Mouse (Mus musculus) MEL (cell line): Measurements from ENCODE around the gene Dffa.
A peak's percentile ranks its signal among the peaks of the same experiment; 100 is the strongest.

Experiments
- CHD1 ChIP-seq: IDR thresholded peaks from 2 replicates; pipeline ENCODE4 v1.6.1; 2012; ENCODE audit warnings: low read depth, mild to moderate bottlenecking, inconsistent platforms, low read length, improper control_type of control experiment
- CTCF ChIP-seq, 3 experiments: IDR thresholded peaks in 2 of 3; conservative IDR thresholded peaks in 1 of 3; 2 replicates each; pipeline ENCODE4 v1.5.1; 2011 to 2012; ENCODE audit warnings: low read length in 3 of 3, low read depth in 2 of 3, mild to moderate bottlenecking in 2 of 3, improper control_type of control experiment in 1 of 3, inconsistent platforms in 1 of 3, mixed read lengths in 1 of 3, moderate library complexity in 1 of 3; ENCODE audit not compliant: control insufficient read depth in 1 of 3, insufficient read depth in 1 of 3, poor library complexity in 1 of 3, severe bottlenecking in 1 of 3
- EP300 ChIP-seq, 2 experiments: IDR thresholded peaks; 2 replicates each; pipeline ENCODE4 v1.6.1; 2011; ENCODE audit warnings: improper control_type of control experiment in 2 of 2, low read length in 2 of 2, low read depth in 1 of 2, mild to moderate bottlenecking in 1 of 2
- NELFE ChIP-seq: IDR thresholded peaks from 2 replicates; pipeline ENCODE4 v1.6.1; 2011; ENCODE audit warnings: low read depth, low read length, improper control_type of control experiment
- NRF1 ChIP-seq: IDR thresholded peaks from 2 replicates; pipeline ENCODE4 v1.6.1; 2014; ENCODE audit warnings: low read depth, mild to moderate bottlenecking, inconsistent platforms, low read length, improper control_type of control experiment, moderate library complexity; ENCODE audit not compliant: poor library complexity, insufficient read depth, severe bottlenecking
- POLR2A ChIP-seq, 2 experiments: IDR thresholded peaks; 2 replicates each; pipeline ENCODE4 v1.6.1; 2011 to 2012; ENCODE audit warnings: low read length in 2 of 2, mild to moderate bottlenecking in 2 of 2, control low read depth in 1 of 2, improper control_type of control experiment in 1 of 2, low read depth in 1 of 2, moderate library complexity in 1 of 2; ENCODE audit not compliant: control insufficient read depth in 1 of 2, insufficient read depth in 1 of 2, poor library complexity in 1 of 2
- SIN3A ChIP-seq: IDR thresholded peaks from 2 replicates; pipeline ENCODE4 v1.6.1; 2012; ENCODE audit warnings: low read length, improper control_type of control experiment, inconsistent platforms
- USF2 ChIP-seq, 2 experiments: IDR thresholded peaks; 2 replicates each; pipeline ENCODE4 v1.6.1; 2011 to 2012; ENCODE audit warnings: improper control_type of control experiment in 2 of 2, low read length in 2 of 2, borderline replicate concordance in 1 of 2, inconsistent platforms in 1 of 2, low read depth in 1 of 2, mild to moderate bottlenecking in 1 of 2; ENCODE audit not compliant: insufficient read depth in 1 of 2
- ZC3H11A ChIP-seq: IDR thresholded peaks from 2 replicates; pipeline ENCODE4 v1.6.1; 2012; ENCODE audit warnings: low read depth, mild to moderate bottlenecking, inconsistent platforms, low read length, improper control_type of control experiment

DNA sequence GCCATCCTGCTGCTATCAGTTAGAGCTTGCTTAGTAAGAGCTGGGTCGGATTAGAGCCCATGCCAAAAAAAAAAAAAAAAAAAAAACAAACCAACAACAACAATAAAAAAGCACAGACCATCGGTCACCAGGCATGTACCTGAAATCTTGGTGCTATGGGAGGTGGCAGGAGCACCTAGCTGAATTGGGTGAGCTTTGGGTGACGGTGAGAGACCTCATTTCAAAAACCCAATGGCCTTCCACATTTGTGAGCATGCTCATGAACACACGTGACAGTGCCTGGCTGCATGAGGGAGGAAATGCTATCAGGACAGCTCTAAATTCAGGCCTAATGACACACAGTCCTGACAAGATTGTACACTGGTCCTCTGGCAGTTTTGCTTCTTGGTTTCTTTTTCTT is 44.1 kb downstream of the Dffa start:
- no peak for TF ChIP-seq ZC3H11A
- no peak for TF ChIP-seq CTCF (IDR thresholded peaks at IDR 0.05 in 2 of 3, conservative IDR thresholded peaks at IDR 0.05 in 1 of 3; ENCODE audit: control insufficient read depth in 1 of 3, insufficient read depth in 1 of 3, low read depth in 2 of 3, low read length in 3 of 3, poor library complexity in 1 of 3, severe bottlenecking in 1 of 3)
- no peak for TF ChIP-seq NELFE
- no peak for TF ChIP-seq POLR2A (IDR thresholded peaks at IDR 0.05; ENCODE audit: control insufficient read depth in 1 of 2, insufficient read depth in 1 of 2, low read depth in 1 of 2, low read length in 2 of 2, poor library complexity in 1 of 2)
- no peak for TF ChIP-seq EP300 (IDR thresholded peaks at IDR 0.05; ENCODE audit: low read depth in 1 of 2, low read length in 2 of 2)
- TF ChIP-seq CHD1, result no peak
- TF ChIP-seq SIN3A, result no peak
- TF ChIP-seq NRF1, result peak; percentile 66
- 0 out of 4 replicates have a peak, but pooled peaks of 1 of the 2 experiments have one; percentile 28 for TF ChIP-seq USF2 (IDR thresholded peaks at IDR 0.05; ENCODE audit: borderline replicate concordance in 1 of 2, insufficient read depth in 1 of 2, low read depth in 1 of 2, low read length in 2 of 2)
